Mouse (Mus musculus) cerebellum, adult 11-12 months (tissue): ENCODE measurements around the gene Fam198a.
A peak's percentile ranks its signal among the peaks of the same experiment; 100 is the strongest.

Experiments
- DNase-seq: peaks from one replicate; pipeline ENCODE4 v3.0.0; 2022

The Fam198a gene

GRCm38 (mm10) chr9:122022776-122023175 lies 72.0 kb downstream of the Fam198a start:
- DNase-seq = peak; percentile 90

DNA sequence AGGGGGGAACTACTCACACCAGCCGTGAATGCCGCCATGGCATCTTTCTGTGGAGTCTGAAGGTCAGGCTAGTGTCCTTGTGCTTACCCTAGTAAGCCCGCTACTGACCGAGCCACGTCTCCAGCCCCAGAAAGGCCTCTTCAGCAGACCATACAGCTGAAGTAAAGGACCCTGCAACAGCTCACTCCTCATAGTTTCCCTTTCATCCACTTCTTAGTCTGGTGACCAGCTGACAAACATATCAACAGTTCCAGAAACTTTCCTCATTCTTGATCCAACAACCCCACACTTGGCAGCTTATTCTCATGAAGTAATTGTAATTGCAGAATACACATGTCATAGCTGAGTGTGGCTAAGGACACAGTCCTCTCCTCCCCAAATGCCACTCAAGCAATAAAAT lies 73.1 kb downstream of the Fam198a start:
- DNase-seq = no peak

- no peak for DNase-seq
Measured at GRCm38 (mm10) chr9:122024419-122024818, 73.6 kb downstream of the Fam198a start.

DNA sequence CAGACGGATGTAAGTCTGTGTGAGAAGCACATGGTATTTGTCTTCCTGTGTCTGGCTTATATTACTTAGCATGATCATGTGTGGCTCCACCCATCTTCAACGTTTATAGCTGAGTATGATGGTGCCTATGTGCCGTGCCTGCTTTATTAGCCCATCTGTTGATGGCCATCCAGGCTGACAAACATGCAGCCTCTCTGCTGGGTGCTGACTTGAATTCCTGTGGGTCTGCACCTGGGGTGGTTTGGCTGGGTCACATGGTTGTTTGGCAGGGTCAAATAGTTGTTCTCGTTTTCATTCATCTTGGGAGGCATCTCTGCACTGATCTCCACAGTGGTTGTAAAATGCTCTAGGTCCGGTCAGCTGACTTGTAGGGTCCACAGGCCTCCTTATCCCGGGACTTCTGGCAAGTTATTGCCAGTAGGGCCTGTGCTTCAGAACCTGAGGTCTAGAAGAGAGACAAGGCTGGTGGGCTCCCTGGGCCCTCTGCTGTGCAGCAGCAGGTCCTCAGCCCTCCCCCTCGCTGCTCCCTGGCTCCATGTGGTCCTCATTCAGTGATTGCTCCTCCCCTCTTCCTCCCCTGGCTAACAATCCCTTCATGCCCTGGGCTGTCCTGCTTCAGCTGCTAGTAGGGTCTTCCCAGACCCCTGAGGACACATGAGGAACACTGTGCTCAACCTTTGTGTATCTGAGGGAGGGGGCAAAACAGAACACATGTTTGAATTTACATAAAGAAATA lies 75.2 kb downstream of the Fam198a start:
- no peak for DNase-seq

DNA sequence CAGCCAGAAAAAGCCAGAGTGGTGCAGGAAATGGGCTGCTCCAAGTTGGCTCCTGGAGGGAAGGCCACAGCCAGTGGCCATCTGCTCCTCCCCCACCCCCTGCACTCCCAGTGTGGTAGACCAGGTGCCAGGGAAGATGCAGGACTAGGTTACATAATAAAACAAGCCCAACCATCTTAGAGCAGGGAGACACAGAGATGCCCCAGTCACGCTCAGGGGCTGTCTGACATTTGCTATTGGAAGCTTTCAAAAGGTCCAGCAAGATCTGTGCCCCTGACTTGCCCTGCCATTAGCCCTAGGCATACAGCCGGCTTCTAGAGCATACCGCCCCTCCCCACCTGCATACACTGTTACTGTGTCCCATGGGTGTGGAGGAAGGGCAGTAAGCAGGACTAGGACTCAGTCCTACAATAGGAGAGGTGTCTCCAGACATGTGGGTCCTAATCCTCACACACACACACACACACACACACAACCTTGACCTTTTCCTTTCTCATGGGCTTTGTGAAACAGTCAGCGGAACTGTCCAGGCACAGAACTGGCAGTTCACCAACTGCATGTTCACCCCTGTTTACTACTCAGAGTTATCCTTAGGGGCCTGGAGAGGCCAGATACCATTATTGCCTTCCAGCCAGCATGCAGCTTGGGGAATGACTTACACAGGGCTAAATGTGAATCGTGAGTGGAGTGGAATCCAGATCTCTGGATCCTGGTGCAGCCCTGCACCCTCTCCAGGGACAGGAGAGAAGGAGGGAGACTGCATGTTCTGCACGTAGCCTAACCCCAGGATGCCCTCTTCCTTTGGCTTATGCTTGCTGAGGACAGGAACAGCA lies 76.5 kb downstream of the Fam198a start:
- DNase-seq = peak; percentile 98

GRCm38 (mm10) chr9:122027914-122028745 lies 77.3 kb downstream of the Fam198a start:
- no peak for DNase-seq

DNA sequence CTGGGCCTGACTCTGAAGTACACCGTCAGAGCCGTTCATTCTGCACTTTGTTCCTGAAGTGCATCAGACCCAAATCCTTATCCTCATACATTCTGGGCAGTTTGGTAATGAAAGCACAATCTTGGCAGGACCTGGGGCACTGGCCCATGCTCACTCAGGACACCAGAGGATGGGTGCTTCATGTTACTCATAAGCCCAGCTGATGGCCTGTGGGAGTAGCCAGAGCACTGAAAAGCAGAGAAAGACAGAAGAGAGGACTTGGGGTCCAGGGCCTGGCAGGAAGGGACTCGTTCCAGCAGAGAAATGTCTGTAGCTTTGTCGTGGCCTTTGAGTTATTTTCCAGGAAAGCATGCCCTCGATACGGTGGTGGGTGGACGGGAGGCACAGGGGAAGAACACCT lies 79.0 kb downstream of the Fam198a start:
- peak; percentile 33 for DNase-seq
